Mouse (Mus musculus): Measurements from ENCODE around the gene Klk6. TPM values are rescaled to one million over a fixed set of nuclear protein-coding genes. Genes with fewer than 3 reads are reported as not detected.

The Klk6 gene
- not detected in 2 replicates for polyA plus RNA-seq (2012; ENCODE audit: low replicate concordance)

GRCm38 (mm10) chr7:43824199-43824598 lies at the start of gene Klk6:
Gene Klk6 (plus strand): TSS chr7:43824499.

GRCm38 (mm10) chr7:43780746-43781145 lies 43.6 kb upstream of the Klk6 start, which contains the start of gene Klk10:
Gene Klk10 (plus strand): TSS chr7:43781035.

GRCm38 (mm10) chr7:43791591-43791990 lies 32.7 kb upstream of the Klk6 start, which contains the start of gene Klk9:
Gene Klk9 (plus strand): TSS chr7:43791891.

GRCm38 (mm10) chr7:43797333-43797769 lies 26.9 kb upstream of the Klk6 start, which contains the start of gene Klk8:
Gene Klk8 (plus strand): TSS chr7:43797577.

GRCm38 (mm10) chr7:43810994-43811393 lies 13.3 kb upstream of the Klk6 start, which contains the start of gene Klk7:
Gene Klk7 (plus strand): TSS chr7:43811294.

GRCm38 (mm10) chr7:43841701-43842100 lies 17.4 kb downstream of the Klk6 start, which contains the start of gene Klk5:
Gene Klk5 (plus strand): TSS chr7:43841971.

GRCm38 (mm10) chr7:43880912-43881311 lies 56.6 kb downstream of the Klk6 start, which contains the start of gene Klk4:
Gene Klk4 (plus strand): TSS chr7:43881160.

Other genes starting within 250 kb of the Klk6 start
- gene Zfp719, start 244.9 kb upstream of the Klk6 start, polyA plus RNA-seq (2012; ENCODE audit: low replicate concordance) = 0.33 and 0.56 TPM in 2 replicates
- gene Zfp819, start 217.3 kb upstream of the Klk6 start, polyA plus RNA-seq (2012; ENCODE audit: low replicate concordance) = not detected in 2 replicates
- not detected in 2 replicates for gene Ceacam18, start 189.8 kb upstream of the Klk6 start, polyA plus RNA-seq (2012; ENCODE audit: low replicate concordance)
- 8.8 and 9.1 TPM in 2 replicates for gene Siglece, start 164.3 kb upstream of the Klk6 start, polyA plus RNA-seq (2012; ENCODE audit: low replicate concordance)
- gene Ctu1, start 152.5 kb upstream of the Klk6 start, polyA plus RNA-seq (2012; ENCODE audit: low replicate concordance) = 10.6 and 22.0 TPM in 2 replicates
- 0.09 TPM in 1 of 2 replicates, not detected in the other for gene Klk14, start 134.1 kb upstream of the Klk6 start, polyA plus RNA-seq (2012; ENCODE audit: low replicate concordance)
- gene Klk13, start 111.9 kb upstream of the Klk6 start, polyA plus RNA-seq (2012; ENCODE audit: low replicate concordance) = not detected in 2 replicates
- gene Klk12, start 55.6 kb upstream of the Klk6 start, polyA plus RNA-seq (2012; ENCODE audit: low replicate concordance) = not detected in 2 replicates
- not detected in 2 replicates for gene Klk11, start 49.9 kb upstream of the Klk6 start, polyA plus RNA-seq (2012; ENCODE audit: low replicate concordance)
- gene Klk10, start 43.5 kb upstream of the Klk6 start, polyA plus RNA-seq (2012; ENCODE audit: low replicate concordance) = not detected in 2 replicates
- not detected in 2 replicates for gene Klk9, start 32.6 kb upstream of the Klk6 start, polyA plus RNA-seq (2012; ENCODE audit: low replicate concordance)
- gene Klk8, start 26.9 kb upstream of the Klk6 start, polyA plus RNA-seq (2012; ENCODE audit: low replicate concordance) = 37.9 and 39.2 TPM in 2 replicates
- 0.08 TPM in 1 of 2 replicates, not detected in the other for gene Klk7, start 13.2 kb upstream of the Klk6 start, polyA plus RNA-seq (2012; ENCODE audit: low replicate concordance)
- gene Klk5, start 17.5 kb downstream of the Klk6 start, polyA plus RNA-seq (2012; ENCODE audit: low replicate concordance) = not detected in 2 replicates
- gene Klk4, start 56.7 kb downstream of the Klk6 start, polyA plus RNA-seq (2012; ENCODE audit: low replicate concordance) = 0.47 and 0.77 TPM in 2 replicates
- gene Klk15, start 109.2 kb downstream of the Klk6 start, polyA plus RNA-seq (2012; ENCODE audit: low replicate concordance) = 0.63 TPM in 1 of 2 replicates, not detected in the other
- gene Klk1b8, start 126.2 kb downstream of the Klk6 start, polyA plus RNA-seq (2012; ENCODE audit: low replicate concordance) = not detected in 2 replicates
- gene Klk1b1, start 142.3 kb downstream of the Klk6 start, polyA plus RNA-seq (2012; ENCODE audit: low replicate concordance) = not detected in 2 replicates
- gene Klk1b9, start 151.6 kb downstream of the Klk6 start, polyA plus RNA-seq (2012; ENCODE audit: low replicate concordance) = not detected in 2 replicates
- not detected in 2 replicates for gene Klk1b11, start 171.4 kb downstream of the Klk6 start, polyA plus RNA-seq (2012; ENCODE audit: low replicate concordance)
- not detected in 2 replicates for gene Klk1b26, start 187.7 kb downstream of the Klk6 start, polyA plus RNA-seq (2012; ENCODE audit: low replicate concordance)
- 3.6 and 5.5 TPM in 2 replicates for gene Klk1b27, start 227.8 kb downstream of the Klk6 start, polyA plus RNA-seq (2012; ENCODE audit: low replicate concordance)

All from hematopoietic multipotent progenitor cell, adult 10-12 weeks (in vitro differentiated cells).